Mouse (Mus musculus) cerebellum, adult 2 months (tissue): ENCODE data around the gene Ccdc62.

Experiments
- CTCF ChIP-seq: fragments of 200-500 bp; IDR thresholded peaks from 2 replicates; pipeline ENCODE4 v1.5.1; 2011; ENCODE audit warnings: low read depth, mild to moderate bottlenecking, control low read depth, low read length, moderate library complexity, borderline replicate concordance; ENCODE audit not compliant: insufficient read depth
- POLR2A ChIP-seq: fragments of 200-500 bp; IDR thresholded peaks from 2 replicates; pipeline ENCODE4 v1.6.1; 2011; ENCODE audit warnings: low read length, control low read depth, borderline replicate concordance; ENCODE audit not compliant: insufficient read depth

- no peak for TF ChIP-seq CTCF
- no peak for TF ChIP-seq POLR2A
Measured at GRCm38 (mm10) chr5:123997211-123997751, 66.8 kb downstream of the Ccdc62 start.
